In genomic region chr2:58007081-58007480, GRCm38 (mm10) we compare ENCODE assay signal across 37 mouse cellular contexts. TPM values are rescaled to one million over a fixed set of nuclear protein-coding genes. Genes with fewer than 3 reads are reported as not detected.
"Had no signal": no experiment of that assay in that cellular context is flagged by ENCODE, and none has a peak within 500 bp of the region (broad histone marks: within the 10 kb centered on the region; RNA-seq: fewer than 3 reads in every experiment).

No protein-coding gene starts in this region.

- H3K9ac ChIP-seq: forebrain, postnatal 0 days; heart, embryonic 12.5 days; hindbrain, embryonic 12.5 days; hindbrain, embryonic 14.5 days; intestine, embryonic 15.5 days; limb, embryonic 12.5 days; liver, embryonic 13.5 days had no signal

- H3K27ac ChIP-seq: heart, embryonic 10.5 days; hindbrain, embryonic 10.5 days; hindbrain, embryonic 12.5 days; hindbrain, embryonic 14.5 days; intestine, embryonic 15.5 days; left cerebral cortex, adult 2 months; limb, embryonic 10.5 days; limb, embryonic 12.5 days; liver, embryonic 13.5 days had no signal

- H3K4me1 ChIP-seq: heart, embryonic 10.5 days; heart, embryonic 12.5 days; hindbrain, embryonic 10.5 days; hindbrain, embryonic 12.5 days; intestine, embryonic 15.5 days; limb, embryonic 10.5 days; limb, embryonic 12.5 days; liver, embryonic 13.5 days had no signal

- H3K4me3 ChIP-seq: heart, embryonic 10.5 days; heart, embryonic 12.5 days; hindbrain, embryonic 10.5 days; hindbrain, embryonic 12.5 days; intestine, embryonic 15.5 days; left cerebral cortex, adult 2 months; limb, embryonic 10.5 days; limb, embryonic 12.5 days; liver, embryonic 13.5 days had no signal

- ATAC-seq: forebrain, postnatal 0 days; hindbrain, embryonic 16.5 days; inflammation-experienced regulatory T-cells, adult 6 months; intestine, embryonic 15.5 days; intestine, postnatal 0 days had no signal

- H3K36me3 ChIP-seq: heart, embryonic 10.5 days; heart, embryonic 12.5 days; hindbrain, embryonic 10.5 days; hindbrain, embryonic 12.5 days; intestine, embryonic 15.5 days; limb, embryonic 10.5 days; limb, embryonic 12.5 days; liver, embryonic 13.5 days had no signal

- H3K27me3 ChIP-seq: heart, embryonic 12.5 days; hindbrain, embryonic 12.5 days; intestine, embryonic 15.5 days; limb, embryonic 12.5 days; liver, embryonic 13.5 days had no signal

- H3K4me2 ChIP-seq: heart, embryonic 12.5 days; hindbrain, embryonic 12.5 days; hindbrain, embryonic 14.5 days; intestine, embryonic 15.5 days; limb, embryonic 12.5 days; liver, embryonic 11.5 days; liver, embryonic 13.5 days had no signal

- H3K9me3 ChIP-seq: heart, embryonic 10.5 days; heart, embryonic 12.5 days; hindbrain, embryonic 10.5 days; hindbrain, embryonic 12.5 days; intestine, embryonic 15.5 days; limb, embryonic 10.5 days; limb, embryonic 12.5 days; liver, embryonic 13.5 days had no signal

- DNase-seq: forebrain, postnatal 0 days; gastrocnemius, postnatal 14 days; gastrocnemius, postnatal 36 days; heart, adult 11 months; heart, postnatal 10 days; heart, postnatal 4 days; kidney, adult 18-20 months; kidney, adult 8-10 months; kidney, postnatal 10 days; kidney, postnatal 25 days; kidney, postnatal 4 days; liver; liver, embryonic 13.5 days had no signal

RNA-seq across cellular contexts. Expression of gene Galnt5, which starts 9.4 kb away (rescaled TPM):
- total RNA-seq: left cerebral cortex, adult 2 months; left cerebral cortex, postnatal 36 days had no signal
- polyA plus RNA-seq: frontal cortex, adult 2 months; inflammation-experienced regulatory T-cells, adult 6 months had no signal

RNA-seq across cellular contexts. Expression of gene Ermn, which starts 45.6 kb away (rescaled TPM):
- total RNA-seq: gastrocnemius, adult 18-20 months; gastrocnemius, adult 8-10 months; gastrocnemius, postnatal 14 days; gastrocnemius, postnatal 36 days; heart, adult 8-10 months; heart, postnatal 10 days; heart, postnatal 25 days; heart, postnatal 4 days had no signal
- polyA plus RNA-seq: gonadal fat pad, adult 2 months; heart, embryonic 10.5 days; heart, embryonic 12.5 days; heart, embryonic 14.5 days; heart, embryonic 16.5 days; kidney, embryonic 14.5 days; kidney, embryonic 16.5 days; limb, embryonic 10.5 days; liver, embryonic 11.5 days; liver, embryonic 13.5 days had no signal
